ENCODE assay signal across 8 mouse cellular contexts in the genomic region with DNA sequence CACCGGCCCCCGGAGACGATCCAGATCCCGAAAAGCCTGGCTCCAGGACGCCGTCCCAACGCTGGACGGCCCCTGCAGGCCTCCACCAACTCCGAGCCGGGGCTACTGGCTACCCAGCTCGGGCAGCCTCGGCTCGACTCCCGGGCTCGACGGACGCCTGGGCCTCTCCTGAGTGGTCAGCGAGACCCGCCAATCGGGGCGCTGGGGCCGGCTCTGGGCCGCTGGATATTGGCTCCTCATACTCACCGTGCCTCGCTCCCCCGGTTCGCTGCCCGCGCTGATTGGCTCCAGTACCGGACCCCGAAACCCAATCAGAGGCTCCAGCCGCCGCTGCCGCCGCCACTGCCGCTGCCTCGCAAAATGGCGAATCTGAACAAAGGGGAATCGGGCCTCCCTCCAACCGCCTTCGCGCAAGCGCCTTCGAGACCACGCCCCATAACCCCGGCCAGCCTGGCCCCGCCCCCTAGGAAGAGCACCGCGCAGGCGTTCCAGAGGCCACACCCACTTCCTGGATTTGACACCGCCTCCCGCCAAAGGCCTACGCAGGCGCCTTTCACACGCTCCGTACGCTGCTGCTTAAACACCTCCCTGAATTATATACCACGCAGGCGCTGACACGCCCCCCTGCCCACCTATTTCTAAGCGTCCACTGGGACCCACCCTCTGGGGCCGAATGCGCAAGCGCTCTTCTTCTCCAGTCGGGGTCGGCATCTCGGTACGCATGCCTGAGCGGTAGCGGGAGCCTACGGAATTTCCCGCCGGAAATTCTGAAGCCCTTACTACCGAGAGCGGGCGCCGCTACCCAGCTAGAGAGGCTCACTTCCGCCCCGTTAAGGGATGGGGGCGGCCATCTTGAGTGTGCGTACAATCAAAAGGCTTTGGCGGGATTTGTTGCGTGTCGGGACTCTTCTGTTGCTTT. TPM values are rescaled to one million over a fixed set of nuclear protein-coding genes. Genes with fewer than 3 reads are reported as not detected.
DNase-seq lines count a peak whose midpoint lies in the region; ATAC-seq and TF ChIP-seq lines count a peak whose summit lies in the region.

A gene (minus strand): TSS at position 527 of the 919 bp plus-strand sequence.
A gene (plus strand): TSS at position 635 of the 919 bp plus-strand sequence.

- H3K4me3 ChIP-seq in embryonic facial prominence, embryonic 13.5 days: peak within 1 kb of the TSS; percentile 87
- H3K4me3 ChIP-seq in kidney, adult 2 months (ENCODE audit: insufficient read depth, low read depth, low read length): peak within 1 kb of the TSS; percentile 86
- H3K4me3 ChIP-seq in limb, embryonic 12.5 days (replicated peaks): peak within 1 kb of the TSS; percentile 84
- peak within 1 kb of the TSS; percentile 84 for H3K4me3 ChIP-seq in midbrain, embryonic 15.5 days
- H3K4me3 ChIP-seq in spleen, adult 2 months (ENCODE audit: extremely low read depth, insufficient read depth, insufficient read length): peak within 1 kb of the TSS; percentile 88

- under 1% methylated on average over 83 of the region's 84 CpGs for WGBS in embryonic facial prominence, embryonic 13.5 days
- under 1% methylated on average over 84 of the region's 84 CpGs for WGBS in kidney, adult 2 months
- WGBS in limb, embryonic 12.5 days: under 1% methylated on average over 84 of the region's 84 CpGs
- under 1% methylated on average over 84 of the region's 84 CpGs for WGBS in midbrain, embryonic 15.5 days
- WGBS in spleen, adult 2 months: under 1% methylated on average over 84 of the region's 84 CpGs

- H3K36me3 ChIP-seq in embryonic facial prominence, embryonic 13.5 days: peaks cover 16% of the 10 kb centered on the region
- H3K36me3 ChIP-seq in kidney, adult 2 months (ENCODE audit: control insufficient read depth, insufficient read depth, low read length): peaks cover 1% of the 10 kb centered on the region; the same call in 1 of the 2 replicates
- H3K36me3 ChIP-seq in limb, embryonic 12.5 days: peaks cover 21% of the 10 kb centered on the region
- no peaks in the 10 kb centered on the region for H3K36me3 ChIP-seq in midbrain, embryonic 15.5 days (replicated peaks)
- H3K36me3 ChIP-seq in spleen, adult 2 months (ENCODE audit: control insufficient read depth, insufficient read depth, low read length): peaks cover 11% of the 10 kb centered on the region

- H3K4me1 ChIP-seq in embryonic facial prominence, embryonic 13.5 days: peaks cover 27% of the 10 kb centered on the region
- peaks cover 3% of the 10 kb centered on the region; the same call in 1 of the 2 replicates for H3K4me1 ChIP-seq in kidney, adult 2 months (ENCODE audit: control insufficient read depth, insufficient read depth, low read length)
- H3K4me1 ChIP-seq in limb, embryonic 12.5 days (replicated peaks): peaks cover 16% of the 10 kb centered on the region
- peaks cover 34% of the 10 kb centered on the region for H3K4me1 ChIP-seq in midbrain, embryonic 15.5 days
- peaks cover 6% of the 10 kb centered on the region for H3K4me1 ChIP-seq in spleen, adult 2 months (ENCODE audit: control insufficient read depth, insufficient read depth, insufficient read length)

- ATAC-seq in embryonic facial prominence, embryonic 13.5 days (ENCODE audit: insufficient number of reproducible peaks, insufficient read depth, low FRiP score, low TSS enrichment, low read depth): peak; percentile 97
- peak; percentile 97 for ATAC-seq in limb, embryonic 12.5 days (ENCODE audit: insufficient number of reproducible peaks, insufficient read depth, low FRiP score, low TSS enrichment, low read depth)
- peak; percentile 97 for ATAC-seq in midbrain, embryonic 15.5 days (replicated peaks)

- no peaks in the 10 kb centered on the region for H3K9me3 ChIP-seq in embryonic facial prominence, embryonic 13.5 days
- H3K9me3 ChIP-seq in limb, embryonic 12.5 days: no peaks in the 10 kb centered on the region
- no peaks in the 10 kb centered on the region for H3K9me3 ChIP-seq in midbrain, embryonic 15.5 days

- peak within 1 kb of the TSS; percentile 79 for H3K4me2 ChIP-seq in embryonic facial prominence, embryonic 13.5 days
- peak within 1 kb of the TSS; percentile 76 for H3K4me2 ChIP-seq in limb, embryonic 12.5 days
- peak within 1 kb of the TSS; percentile 77 for H3K4me2 ChIP-seq in midbrain, embryonic 15.5 days

- no peak for TF ChIP-seq CTCF in kidney, adult 2 months (conservative IDR thresholded peaks at IDR 0.05; ENCODE audit: insufficient read depth, insufficient read length, low read depth, low read length)
- no peak for TF ChIP-seq CTCF in spleen, adult 2 months (IDR thresholded peaks at IDR 0.05; ENCODE audit: extremely low read depth, insufficient read depth, insufficient read length, insufficient replicate concordance)

- peak; percentile 51 for TF ChIP-seq POLR2A in kidney, adult 2 months (IDR thresholded peaks at IDR 0.05; ENCODE audit: low read depth, low read length)
- TF ChIP-seq POLR2A in spleen, adult 2 months (IDR thresholded peaks at IDR 0.05; ENCODE audit: low read depth, low read length): peak; percentile 33

- H3K27me3 ChIP-seq in embryonic facial prominence, embryonic 13.5 days: no peaks in the 10 kb centered on the region
- no peaks in the 10 kb centered on the region for H3K27me3 ChIP-seq in kidney, adult 2 months (replicated peaks; ENCODE audit: control insufficient read depth, insufficient read depth, low read length)
- no peaks in the 10 kb centered on the region for H3K27me3 ChIP-seq in limb, embryonic 12.5 days
- H3K27me3 ChIP-seq in midbrain, embryonic 15.5 days (replicated peaks): no peaks in the 10 kb centered on the region
- H3K27me3 ChIP-seq in spleen, adult 2 months (ENCODE audit: control insufficient read depth, insufficient read depth, low read length): no peaks in the 10 kb centered on the region

- peak within 1 kb of the TSS; percentile 100 for H3K27ac ChIP-seq in embryonic facial prominence, embryonic 13.5 days
- H3K27ac ChIP-seq in kidney, adult 2 months (ENCODE audit: insufficient read depth, low read depth, low read length): peak within 1 kb of the TSS; percentile 98
- peak within 1 kb of the TSS; percentile 100 for H3K27ac ChIP-seq in limb, embryonic 12.5 days
- peak within 1 kb of the TSS; percentile 99 for H3K27ac ChIP-seq in midbrain, embryonic 15.5 days
- peak within 1 kb of the TSS; percentile 99 for H3K27ac ChIP-seq in spleen, adult 2 months (ENCODE audit: insufficient read depth, low read length)

- H3K9ac ChIP-seq in embryonic facial prominence, embryonic 13.5 days: peak within 1 kb of the TSS; percentile 100
- H3K9ac ChIP-seq in limb, embryonic 12.5 days (replicated peaks): peak within 1 kb of the TSS; percentile 99
- H3K9ac ChIP-seq in midbrain, embryonic 15.5 days: peak within 1 kb of the TSS; percentile 97

- peak; percentile 100 for DNase-seq in 3134 (ENCODE audit: extremely low read depth, insufficient read length, low spot score)
- DNase-seq in adrenal gland, postnatal 36 days: peak; percentile 99 to 100
- peak; percentile 100 for DNase-seq in heart, adult 18-20 months
- peak; percentile 100 for DNase-seq in kidney, adult 2 months
- peak; percentile 99 to 100 for DNase-seq in spleen, adult 2 months (ENCODE audit: low read depth in 1 of 2, low spot score in 2 of 2)

RNA-seq across cellular contexts. Expression of the first gene that starts in this region (rescaled TPM):
- total RNA-seq in adrenal gland, postnatal 36 days (2021): 10 to 100 TPM; 31.0 to 39.9 TPM
- 16.0 and 18.9 TPM in 2 replicates for polyA plus RNA-seq in embryonic facial prominence, embryonic 13.5 days (2015; fragmentation: Nextera tagmentation; extraction: Ambion mirVana)
- 10 to 100 TPM; 18.8 to 21.7 TPM for total RNA-seq in heart, adult 18-20 months (2021)
- polyA plus RNA-seq in kidney, adult 2 months (2012; rRNA removed): 45.8 and 46.2 TPM in 2 replicates
- polyA plus RNA-seq in limb, embryonic 12.5 days (2016; fragmentation: Nextera tagmentation; extraction: Ambion mirVana): 19.7 and 21.3 TPM in 2 replicates
- 12.2 and 12.3 TPM in 2 replicates for polyA plus RNA-seq in midbrain, embryonic 15.5 days (2015; fragmentation: Nextera tagmentation; extraction: Ambion mirVana)
- polyA plus RNA-seq in spleen, adult 2 months (2012; rRNA removed): 80.3 and 93.1 TPM in 2 replicates

RNA-seq across cellular contexts. Expression of the second gene that starts in this region (rescaled TPM):
- total RNA-seq in adrenal gland, postnatal 36 days (2021): 10 to 100 TPM; 14.0 to 23.8 TPM
- 53.5 and 57.6 TPM in 2 replicates for polyA plus RNA-seq in embryonic facial prominence, embryonic 13.5 days (2015; fragmentation: Nextera tagmentation; extraction: Ambion mirVana)
- total RNA-seq in heart, adult 18-20 months (2021): 10 to 100 TPM; 17.3 to 21.3 TPM
- 18.2 and 25.8 TPM in 2 replicates for polyA plus RNA-seq in kidney, adult 2 months (2012; rRNA removed)
- polyA plus RNA-seq in limb, embryonic 12.5 days (2016; fragmentation: Nextera tagmentation; extraction: Ambion mirVana): 59.5 and 61.4 TPM in 2 replicates
- polyA plus RNA-seq in midbrain, embryonic 15.5 days (2015; fragmentation: Nextera tagmentation; extraction: Ambion mirVana): 38.3 and 41.3 TPM in 2 replicates
- polyA plus RNA-seq in spleen, adult 2 months (2012; rRNA removed): 6.6 and 7.7 TPM in 2 replicates

Comparison
In these comparisons a context has a peak if more than half of its experiments do, and no peak if none do; other contexts are left out.
1. Peak in every context shown above with its lines: DNase-seq, ATAC-seq, H3K4me3 ChIP-seq and H3K27ac ChIP-seq.